25 mouse cellular contexts compared by ENCODE assay signal in genomic region chr17:33695471-33695870, GRCm38 (mm10). TPM values are rescaled to one million over a fixed set of nuclear protein-coding genes. Genes with fewer than 3 reads are reported as not detected.
"Had no signal": no experiment of that assay in that cellular context is flagged by ENCODE, and none has a peak within 500 bp of the region (broad histone marks: within the 10 kb centered on the region; RNA-seq: fewer than 3 reads in every experiment).

No protein-coding gene starts in this region.

- ATAC-seq: forebrain, embryonic 13.5 days; forebrain, embryonic 14.5 days; forebrain, embryonic 15.5 days; forebrain, embryonic 16.5 days; forebrain, postnatal 0 days had no signal

- DNase-seq: cerebellum, adult 9-11 months; cerebellum, postnatal 10 days; cerebellum, postnatal 14 days; cerebellum, postnatal 25 days; cerebellum, postnatal 36 days; embryo, embryonic 11 days; forebrain, postnatal 0 days; gastrocnemius, adult 2 months; gastrocnemius, postnatal 10 days; gastrocnemius, postnatal 25 days; gastrocnemius, postnatal 36 days; heart, adult 18-20 months; heart, adult 2 months had no signal

- H3K27ac ChIP-seq: embryonic facial prominence, embryonic 10.5 days; embryonic facial prominence, embryonic 12.5 days; embryonic facial prominence, embryonic 13.5 days; embryonic facial prominence, embryonic 15.5 days; forebrain, embryonic 10.5 days; forebrain, embryonic 12.5 days; forebrain, embryonic 13.5 days; forebrain, embryonic 15.5 days; gastrocnemius, adult 2 months; heart, adult 2 months; heart, embryonic 10.5 days had no signal

- H3K9me3 ChIP-seq: embryonic facial prominence, embryonic 10.5 days; embryonic facial prominence, embryonic 12.5 days; embryonic facial prominence, embryonic 13.5 days; embryonic facial prominence, embryonic 15.5 days; forebrain, embryonic 10.5 days; forebrain, embryonic 12.5 days; forebrain, embryonic 13.5 days; forebrain, embryonic 15.5 days; heart, embryonic 10.5 days had no signal

- H3K9ac ChIP-seq: embryonic facial prominence, embryonic 12.5 days; embryonic facial prominence, embryonic 13.5 days; embryonic facial prominence, embryonic 15.5 days; forebrain, embryonic 12.5 days; forebrain, embryonic 13.5 days; forebrain, embryonic 15.5 days; forebrain, postnatal 0 days had no signal

- H3K4me2 ChIP-seq: embryonic facial prominence, embryonic 12.5 days; embryonic facial prominence, embryonic 13.5 days; embryonic facial prominence, embryonic 15.5 days; forebrain, embryonic 12.5 days; forebrain, embryonic 13.5 days; forebrain, embryonic 15.5 days had no signal

- H3K4me3 ChIP-seq: embryonic facial prominence, embryonic 10.5 days; embryonic facial prominence, embryonic 12.5 days; embryonic facial prominence, embryonic 13.5 days; embryonic facial prominence, embryonic 15.5 days; erythroblast, embryonic 14.5 days; forebrain, embryonic 10.5 days; forebrain, embryonic 12.5 days; forebrain, embryonic 13.5 days; forebrain, embryonic 15.5 days; gastrocnemius, adult 2 months; heart, adult 2 months; heart, embryonic 10.5 days had no signal

- H3K27me3 ChIP-seq: embryonic facial prominence, embryonic 12.5 days; embryonic facial prominence, embryonic 13.5 days; embryonic facial prominence, embryonic 15.5 days; forebrain, embryonic 12.5 days; forebrain, embryonic 13.5 days; forebrain, embryonic 15.5 days had no signal

- H3K4me1 ChIP-seq: embryonic facial prominence, embryonic 10.5 days; embryonic facial prominence, embryonic 12.5 days; embryonic facial prominence, embryonic 13.5 days; embryonic facial prominence, embryonic 15.5 days; forebrain, embryonic 10.5 days; forebrain, embryonic 12.5 days; forebrain, embryonic 13.5 days; forebrain, embryonic 15.5 days; heart, embryonic 10.5 days had no signal

RNA-seq across cellular contexts. Expression of gene Pram1, which starts 57.6 kb away (rescaled TPM):
- total RNA-seq: forebrain, postnatal 0 days; gastrocnemius, postnatal 25 days; gastrocnemius, postnatal 36 days had no signal
